Mouse (Mus musculus) limb, embryonic 15.5 days (tissue): Measurements from ENCODE around the gene Trim46. TPM values are rescaled to one million over a fixed set of nuclear protein-coding genes. Genes with fewer than 3 reads are reported as not detected.

Experiments used
- ATAC-seq: fragments of 200-750 bp; cut with Nextera tagmentation; 2 replicates; pipeline ENCODE4 v1.8.0; 2017; ENCODE audit warnings: low read depth, moderate TSS enrichment; ENCODE audit not compliant: insufficient number of reproducible peaks, low FRiP score, low TSS enrichment
- H3K27ac ChIP-seq: fragments of 300-500 bp; sonication (generic); 2 replicates; pipeline ENCODE4 v1.5.1; 2015; ENCODE audit warnings: moderate library complexity, mild to moderate bottlenecking, inconsistent platforms
- H3K27me3 ChIP-seq: fragments of 300-500 bp; sonication (generic); 2 replicates; pipeline ENCODE4 v1.6.1; 2015; ENCODE audit warnings: inconsistent platforms
- H3K36me3 ChIP-seq: fragments of 300-500 bp; sonication (generic); 2 replicates; pipeline ENCODE4 v1.6.1; 2015; ENCODE audit warnings: inconsistent platforms
- H3K4me1 ChIP-seq: fragments of 300-500 bp; sonication (generic); 2 replicates; pipeline ENCODE4 v1.6.1; 2015; ENCODE audit warnings: inconsistent platforms
- H3K4me2 ChIP-seq: fragments of 300-500 bp; sonication (generic); 2 replicates; pipeline ENCODE4 v1.6.1; 2015; ENCODE audit warnings: mild to moderate bottlenecking, inconsistent platforms
- H3K4me3 ChIP-seq: fragments of 300-500 bp; sonication (generic); 2 replicates; pipeline ENCODE4 v1.5.1; 2015; ENCODE audit warnings: mild to moderate bottlenecking, inconsistent platforms
- H3K9ac ChIP-seq: fragments of 300-500 bp; sonication (generic); 2 replicates; pipeline ENCODE4 v1.6.1; 2015; ENCODE audit warnings: inconsistent platforms
- H3K9me3 ChIP-seq: fragments of 300-500 bp; sonication (generic); 2 replicates; pipeline ENCODE4 v1.6.1; 2016; ENCODE audit warnings: inconsistent platforms
- WGBS: fragments of 180-500 bp; shearing (Covaris S2); methylation state at CpG from one replicate; pipeline ENCODE4 v1.1.7; 2015; 5-methylcytosine and 5-hydroxymethylcytosine counted together
- polyA plus RNA-seq: library from polyadenylated mRNA; unstranded; fragments of >200 nt; fragmentation: Nextera tagmentation; extraction: Ambion mirVana; gene quantifications from 2 replicates; pipeline ENCODE4 v1.2.1, GENCODE M21; 2015

The Trim46 gene
- polyA plus RNA-seq, 1 experiment from 2014 or later = 4.7 TPM

DNA sequence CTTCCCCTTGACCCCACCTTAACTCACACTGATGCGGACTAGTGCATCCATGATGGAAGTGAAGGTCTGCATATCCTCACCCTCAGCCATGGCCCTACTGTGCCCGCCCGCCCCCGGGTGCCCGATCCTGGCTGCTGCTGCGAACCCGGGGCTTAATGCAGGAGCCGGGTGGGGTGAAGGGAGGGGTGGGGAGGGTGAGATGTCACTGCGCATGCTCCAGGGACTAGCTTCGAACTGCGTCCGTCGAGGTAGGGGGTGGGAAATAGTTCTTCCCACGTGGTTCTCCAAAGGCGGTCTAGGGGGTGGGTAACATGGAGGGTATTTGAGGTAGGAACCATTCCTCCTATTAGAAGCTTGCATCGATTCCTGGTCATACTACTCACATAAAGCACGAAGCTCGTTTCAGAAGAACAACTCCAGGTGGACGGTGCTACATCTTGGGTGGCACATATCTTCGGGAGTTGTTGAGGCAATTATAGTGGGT lies 379 bp downstream of the Trim46 start, which contains the start of gene Krtcap2:
TSS of gene Krtcap2 (plus strand) at position 279 of the 484 bp plus-strand sequence.
- H3K9me3 ChIP-seq = no peaks in the 10 kb centered on the region
- peaks cover 42% of the 10 kb centered on the region for H3K4me1 ChIP-seq
- 7% methylated on average over 20 of the region's 20 CpGs for WGBS
- peak within 1 kb of the TSS; percentile 86 for H3K27ac ChIP-seq
- H3K27me3 ChIP-seq = no peaks in the 10 kb centered on the region
- peak within 1 kb of the TSS; percentile 70 for H3K9ac ChIP-seq
- H3K4me2 ChIP-seq = peak within 1 kb of the TSS; percentile 82
- H3K4me3 ChIP-seq = peak within 1 kb of the TSS; percentile 83
- peaks cover 30% of the 10 kb centered on the region for H3K36me3 ChIP-seq
- peak; percentile 0; the same call in 1 of the 2 replicates for ATAC-seq

- Histone ChIP-seq H3K4me2 (peak overlapping the region; percentile 82), H3K4me3 (peak overlapping the region; percentile 83), H3K9me3 (no peaks in the 10 kb centered on the region), H3K9ac (peak overlapping the region; percentile 39; the same call in 1 of the 2 replicates), H3K4me1 (peaks cover 37% of the 10 kb centered on the region), H3K36me3 (peaks cover 34% of the 10 kb centered on the region), H3K27ac (peak overlapping the region; percentile 86), H3K27me3 (no peaks in the 10 kb centered on the region)
- 1% methylated on average over 19 of the region's 26 CpGs for WGBS
- ATAC-seq = 0 out of 2 replicates have a peak, but pooled peaks have one; percentile 5
Measured at GRCm38 (mm10) chr3:89244982-89245687, 974 bp downstream of the Trim46 start.

DNA sequence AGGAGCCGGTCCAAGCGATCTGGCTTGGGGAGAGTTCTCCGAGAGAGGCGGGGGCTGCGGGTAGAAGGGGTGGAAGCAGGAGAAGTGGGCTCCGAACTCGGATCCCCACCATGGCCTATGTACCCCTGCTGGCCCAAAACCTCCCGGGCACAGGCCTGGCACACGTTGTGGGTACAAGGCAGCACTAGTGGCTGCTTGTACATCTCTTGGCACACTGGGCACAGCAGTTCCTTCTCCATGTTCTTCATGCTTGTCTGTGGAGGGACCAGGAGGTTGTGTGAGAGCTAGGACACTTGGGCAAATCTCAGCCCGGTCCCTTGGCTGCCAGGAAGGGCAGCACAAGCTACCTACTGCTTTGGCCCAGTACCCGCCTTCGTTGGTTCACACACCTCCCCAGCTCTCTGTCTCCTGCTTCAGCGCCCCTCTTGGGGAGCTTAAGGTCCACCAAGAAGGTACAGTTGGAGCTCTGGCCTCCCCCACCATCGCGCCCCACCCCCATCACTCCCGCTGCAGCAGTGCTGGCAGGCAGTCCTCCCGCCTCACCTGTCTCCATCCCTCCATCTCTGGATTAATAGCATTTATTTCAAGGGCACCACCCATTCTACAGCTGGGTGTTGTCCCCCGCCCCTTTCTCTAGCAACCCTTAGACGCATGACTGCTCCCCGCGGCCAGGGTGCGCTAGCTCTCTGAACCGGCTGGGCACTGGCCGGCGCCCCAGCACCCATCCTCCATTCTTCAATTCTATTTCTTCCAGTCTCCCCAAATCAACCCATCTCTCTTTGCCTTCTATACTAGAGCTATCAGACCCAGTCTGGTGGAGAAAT lies 1.7 kb downstream of the Trim46 start:
- Histone ChIP-seq H3K27me3 (no peaks in the 10 kb centered on the region), H3K27ac (peak overlapping the region; percentile 86), H3K9ac (peak overlapping the region; percentile 39; the same call in 1 of the 2 replicates), H3K4me1 (peaks cover 37% of the 10 kb centered on the region), H3K4me2 (peak overlapping the region; percentile 82), H3K4me3 (peak overlapping the region; percentile 83), H3K9me3 (no peaks in the 10 kb centered on the region), H3K36me3 (peaks cover 32% of the 10 kb centered on the region)
- 15% methylated on average over 25 of the region's 25 CpGs for whole genome bisulfite sequencing
- no peak for ATAC-seq

GRCm38 (mm10) chr3:89243609-89244008 lies 2.5 kb downstream of the Trim46 start:
- 13% methylated on average over 14 of the region's 14 CpGs for WGBS
- H3K27me3 ChIP-seq = no peaks in the 10 kb centered on the region
- H3K9me3 ChIP-seq = no peaks in the 10 kb centered on the region
- H3K9ac ChIP-seq = no peak overlapping the region; the same call in 1 of the 2 replicates
- H3K4me2 ChIP-seq = peak overlapping the region; percentile 82
- H3K36me3 ChIP-seq = peaks cover 33% of the 10 kb centered on the region
- H3K4me3 ChIP-seq = peak overlapping the region; percentile 83
- no peak for ATAC-seq
- peak overlapping the region; percentile 86; the same call in 1 of the 2 replicates for H3K27ac ChIP-seq
- peaks cover 37% of the 10 kb centered on the region for H3K4me1 ChIP-seq

DNA sequence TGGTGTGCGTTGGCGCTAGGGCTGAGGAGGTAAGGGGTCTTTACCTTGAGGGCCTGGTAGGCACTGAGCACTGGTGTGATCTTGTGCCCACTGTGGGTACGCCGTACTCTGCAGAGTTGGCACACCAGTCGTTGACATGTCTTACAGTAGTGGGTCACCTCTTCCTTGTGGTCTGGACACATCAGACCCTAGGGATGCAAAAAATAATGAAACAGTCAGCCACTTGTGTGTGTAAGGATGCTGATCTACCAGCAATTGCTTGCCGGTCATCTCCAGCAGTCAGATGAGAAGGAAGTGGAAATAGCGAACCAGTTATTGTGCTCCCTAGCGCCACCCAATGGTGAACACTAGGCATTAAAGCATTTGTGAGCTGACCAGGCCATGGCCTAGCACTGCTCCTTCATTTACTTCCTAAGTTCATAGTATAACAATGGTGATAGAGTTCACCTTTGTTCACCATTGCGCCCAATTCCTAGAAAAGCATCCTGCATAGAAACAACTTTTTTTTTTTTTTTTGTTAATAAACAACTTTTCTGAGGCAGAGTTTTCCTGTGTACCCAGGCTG lies 3.7 kb downstream of the Trim46 start:
- H3K9ac ChIP-seq = no peak overlapping the region
- whole genome bisulfite sequencing = 71% methylated on average over 9 of the region's 9 CpGs
- no peak overlapping the region for H3K27ac ChIP-seq
- peaks cover 34% of the 10 kb centered on the region for H3K4me1 ChIP-seq
- no peak overlapping the region for H3K4me2 ChIP-seq
- ATAC-seq = no peak
- no peaks in the 10 kb centered on the region for H3K27me3 ChIP-seq
- peaks cover 35% of the 10 kb centered on the region for H3K36me3 ChIP-seq
- H3K9me3 ChIP-seq = no peaks in the 10 kb centered on the region
- H3K4me3 ChIP-seq = no peak overlapping the region

DNA sequence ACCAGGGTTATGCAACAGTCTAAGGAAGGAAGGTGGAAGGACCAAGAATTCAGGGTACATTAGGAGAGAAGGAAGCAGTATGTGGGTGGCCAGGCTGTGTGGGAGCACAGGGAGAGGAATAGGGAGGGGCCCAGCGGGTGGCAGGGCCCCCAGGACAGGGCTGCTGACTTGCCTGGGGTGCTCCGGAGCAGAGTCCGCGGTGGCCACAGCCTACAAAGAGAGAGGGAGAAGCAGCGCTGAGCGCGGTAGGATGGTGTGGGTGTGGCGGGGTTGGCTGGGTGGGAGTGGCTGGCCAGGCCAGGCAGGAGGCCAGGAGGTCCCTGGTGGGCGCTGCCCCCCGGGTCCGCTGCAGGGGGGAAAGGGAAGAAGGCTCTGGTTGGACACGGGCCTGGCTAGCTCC lies 7.6 kb downstream of the Trim46 start:
- peaks cover 6% of the 10 kb centered on the region for H3K4me1 ChIP-seq
- ATAC-seq = no peak; the same call in 1 of the 2 replicates
- no peak overlapping the region for H3K4me3 ChIP-seq
- no peak overlapping the region for H3K27ac ChIP-seq
- H3K36me3 ChIP-seq = peaks cover 59% of the 10 kb centered on the region
- no peaks in the 10 kb centered on the region for H3K9me3 ChIP-seq
- no peak overlapping the region for H3K4me2 ChIP-seq
- no peak overlapping the region for H3K9ac ChIP-seq
- WGBS = 61% methylated on average over 12 of the region's 12 CpGs
- H3K27me3 ChIP-seq = no peaks in the 10 kb centered on the region

DNA sequence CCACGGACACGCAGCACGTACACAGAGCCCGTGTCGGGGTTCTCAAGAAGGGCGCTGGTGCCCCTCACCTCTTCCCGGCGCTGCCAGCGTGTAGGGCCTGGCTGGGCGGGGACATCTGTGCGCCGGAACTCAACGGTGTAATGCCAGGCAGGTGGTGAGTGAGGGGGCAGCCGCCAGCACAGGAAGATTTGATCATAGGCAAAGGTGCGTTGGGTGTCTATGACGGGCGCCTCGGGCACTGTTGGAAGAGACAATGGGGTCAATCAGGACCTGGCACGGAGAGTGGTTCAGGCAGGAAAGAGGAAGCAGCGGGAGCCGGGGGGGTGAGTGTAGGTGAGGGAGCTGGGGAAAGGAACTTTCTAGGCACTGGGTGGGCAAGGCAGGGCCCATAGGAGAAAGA lies 8.4 kb downstream of the Trim46 start:
- Histone ChIP-seq H3K4me1 (peaks cover 3% of the 10 kb centered on the region; the same call in 1 of the 2 replicates), H3K36me3 (peaks cover 59% of the 10 kb centered on the region), H3K4me2 (no peak overlapping the region), H3K9ac (no peak overlapping the region), H3K27me3 (no peaks in the 10 kb centered on the region), H3K27ac (no peak overlapping the region), H3K4me3 (no peak overlapping the region), H3K9me3 (no peaks in the 10 kb centered on the region)
- no peak for ATAC-seq
- 93% methylated on average over 21 of the region's 21 CpGs for WGBS

DNA sequence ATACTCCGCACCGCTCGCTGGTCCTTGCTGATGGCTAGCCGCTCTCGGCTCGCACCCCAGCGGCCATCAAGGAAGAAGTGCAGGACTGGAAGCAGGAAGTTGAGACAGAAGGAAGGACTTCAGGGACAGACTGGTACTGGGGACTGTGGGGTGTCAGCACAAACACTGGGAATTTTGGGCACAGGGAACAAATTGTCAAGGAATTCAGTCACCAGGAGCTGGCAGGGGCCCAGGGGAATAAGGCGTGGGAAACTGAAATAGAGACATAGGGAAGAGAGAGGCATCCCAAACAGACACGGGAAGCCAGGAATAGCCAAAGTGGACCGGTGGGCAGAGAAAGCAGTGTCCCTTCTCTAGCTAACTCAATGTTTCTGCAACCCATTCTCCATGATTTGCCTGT lies 9.6 kb downstream of the Trim46 start:
- Histone ChIP-seq H3K9ac (no peak overlapping the region), H3K4me3 (no peak overlapping the region), H3K27me3 (no peaks in the 10 kb centered on the region), H3K27ac (no peak overlapping the region), H3K36me3 (peaks cover 52% of the 10 kb centered on the region), H3K4me2 (no peak overlapping the region), H3K9me3 (no peaks in the 10 kb centered on the region), H3K4me1 (peaks cover 3% of the 10 kb centered on the region; the same call in 1 of the 2 replicates)
- ATAC-seq = no peak
- 91% methylated on average over 10 of the region's 10 CpGs for WGBS

- H3K36me3 ChIP-seq = peaks cover 35% of the 10 kb centered on the region
- no peak overlapping the region for H3K9ac ChIP-seq
- no peak overlapping the region for H3K27ac ChIP-seq
- no peak for ATAC-seq
- no peaks in the 10 kb centered on the region for H3K27me3 ChIP-seq
- no peaks in the 10 kb centered on the region for H3K9me3 ChIP-seq
- H3K4me2 ChIP-seq = no peak overlapping the region
- no peak overlapping the region for H3K4me3 ChIP-seq
- whole genome bisulfite sequencing = 74% methylated on average over 14 of the region's 14 CpGs
- peaks cover 7% of the 10 kb centered on the region for H3K4me1 ChIP-seq
Measured at GRCm38 (mm10) chr3:89233562-89234110, 12.5 kb downstream of the Trim46 start.

DNA sequence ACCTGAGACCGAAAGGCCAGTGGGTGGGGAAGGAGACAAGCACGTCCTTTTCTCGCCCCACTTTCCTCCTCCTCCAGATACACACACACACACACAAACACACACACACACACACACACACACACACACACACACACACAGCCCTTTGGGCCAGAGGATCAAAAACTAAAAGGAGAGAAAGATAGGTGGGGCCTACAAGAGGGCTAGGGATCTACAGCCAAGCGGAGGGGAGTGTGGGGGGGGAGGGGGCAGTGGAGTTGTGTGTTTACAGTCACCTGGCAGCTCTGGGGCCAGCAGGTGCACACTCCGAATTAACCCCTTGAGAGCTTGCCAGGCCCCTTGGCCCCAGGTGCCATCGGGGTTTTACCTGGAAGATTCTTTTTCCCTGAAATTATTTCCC lies 13.5 kb downstream of the Trim46 start:
- WGBS = 61% methylated on average over 5 of the region's 6 CpGs
- no peaks in the 10 kb centered on the region for H3K9me3 ChIP-seq
- no peak overlapping the region for H3K27ac ChIP-seq
- no peak overlapping the region for H3K4me3 ChIP-seq
- peaks cover 14% of the 10 kb centered on the region for H3K4me1 ChIP-seq
- no peak for ATAC-seq
- no peak overlapping the region for H3K9ac ChIP-seq
- no peaks in the 10 kb centered on the region for H3K27me3 ChIP-seq
- peaks cover 26% of the 10 kb centered on the region for H3K36me3 ChIP-seq
- H3K4me2 ChIP-seq = no peak overlapping the region

DNA sequence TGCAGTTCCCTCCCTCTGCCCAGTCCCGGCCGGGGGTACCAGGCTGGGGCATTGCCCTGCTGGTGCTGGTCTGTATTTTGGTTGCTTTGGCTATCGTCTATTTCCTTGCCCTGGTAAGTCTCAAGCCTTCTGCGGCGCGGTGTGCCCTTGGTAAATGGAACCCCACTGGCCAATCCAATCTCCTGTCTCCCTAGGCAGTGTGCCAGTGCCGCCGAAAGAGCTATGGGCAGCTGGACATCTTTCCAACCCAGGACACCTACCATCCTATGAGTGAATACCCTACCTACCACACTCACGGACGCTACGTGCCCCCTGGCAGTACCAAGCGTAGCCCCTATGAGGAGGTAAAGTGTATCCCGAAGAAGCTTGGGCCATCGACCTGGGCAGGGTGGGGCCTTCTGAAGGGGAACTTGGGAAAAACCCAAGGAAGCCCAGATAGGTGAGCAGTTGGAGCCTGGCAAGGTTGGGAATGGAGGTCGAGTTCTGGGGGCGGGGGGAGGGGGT lies 14.3 kb downstream of the Trim46 start:
- H3K9me3 ChIP-seq = no peaks in the 10 kb centered on the region
- no peak overlapping the region for H3K27ac ChIP-seq
- peaks cover 21% of the 10 kb centered on the region for H3K36me3 ChIP-seq
- H3K4me3 ChIP-seq = no peak overlapping the region
- peaks cover 22% of the 10 kb centered on the region for H3K4me1 ChIP-seq
- H3K27me3 ChIP-seq = no peaks in the 10 kb centered on the region
- no peak overlapping the region for H3K9ac ChIP-seq
- ATAC-seq = no peak
- WGBS = 70% methylated on average over 16 of the region's 16 CpGs
- no peak overlapping the region for H3K4me2 ChIP-seq
